Mouse (Mus musculus) CH12.LX (cell line): ENCODE results near the gene S100a9. TPM values are rescaled to one million over a fixed set of nuclear protein-coding genes. Genes with fewer than 3 reads are reported as not detected.

Source experiments
- DNase-seq: peaks from one replicate; pipeline ENCODE4 v3.0.0-alpha.2; 2013; ENCODE audit errors: extremely low read depth
- H3K27ac ChIP-seq: 2 replicates; pipeline ENCODE4 v1.5.1; 2012; ENCODE audit warnings: low read depth, mild to moderate bottlenecking, control low read depth, moderate library complexity; ENCODE audit not compliant: insufficient read depth
- H3K27me3 ChIP-seq: replicated peaks from 2 replicates; pipeline ENCODE3; 2012; ENCODE audit warnings: inconsistent platforms
- H3K36me3 ChIP-seq, 2 experiments: replicated peaks in 1 of 2; 2 replicates each; pipeline versions ENCODE3 to v1.6.1; 2012; ENCODE audit warnings: inconsistent platforms in 1 of 2, low read length in 1 of 2, mild to moderate bottlenecking in 1 of 2, mixed read lengths in 1 of 2, moderate library complexity in 1 of 2; ENCODE audit not compliant: control insufficient read depth in 1 of 2, insufficient read depth in 1 of 2
- H3K4me1 ChIP-seq, 2 experiments: 2 replicates each; pipeline ENCODE4 v1.6.1; 2012; ENCODE audit warnings: inconsistent platforms in 1 of 2, moderate library complexity in 1 of 2; ENCODE audit not compliant: insufficient read depth in 2 of 2, control insufficient read depth in 1 of 2
- H3K4me2 ChIP-seq: 2 replicates; pipeline ENCODE4 v1.6.1; 2012; ENCODE audit warnings: low read depth, mild to moderate bottlenecking, control low read depth; ENCODE audit not compliant: poor library complexity, insufficient read depth, severe bottlenecking
- H3K4me3 ChIP-seq, 3 experiments: fragments of 150-350 bp in 1 of 3; sonication (generic) in 1 of 3; replicated peaks in 1 of 3; 2 replicates each; pipeline versions ENCODE3 to v1.5.1; 2011 to 2012; ENCODE audit warnings: low read depth in 2 of 3, low read length in 2 of 3, mild to moderate bottlenecking in 2 of 3, moderate library complexity in 2 of 3, control low read depth in 1 of 3, improper control_type of control experiment in 1 of 3, inconsistent platforms in 1 of 3, mixed read lengths in 1 of 3; ENCODE audit not compliant: poor library complexity in 1 of 3
- H3K79me2 ChIP-seq: replicated peaks from 2 replicates; pipeline ENCODE4 v1.6.1; 2012; ENCODE audit warnings: mild to moderate bottlenecking, moderate library complexity; ENCODE audit not compliant: control insufficient read depth, poor library complexity, insufficient read depth, severe bottlenecking; ENCODE audit errors: extremely low read depth
- H3K9ac ChIP-seq: 2 replicates; pipeline ENCODE4 v1.6.1; 2012; ENCODE audit warnings: low read depth, mild to moderate bottlenecking, control low read depth, moderate library complexity; ENCODE audit not compliant: insufficient read depth
- H3K9me3 ChIP-seq: replicated peaks from 2 replicates; pipeline ENCODE3; 2012; ENCODE audit warnings: low read length, inconsistent platforms, mixed read lengths
- BHLHE40 ChIP-seq: IDR thresholded peaks from 2 replicates; pipeline ENCODE4 v1.6.1; 2011; ENCODE audit warnings: mild to moderate bottlenecking, low read depth, low read length, improper control_type of control experiment
- CHD1 ChIP-seq: IDR thresholded peaks from 2 replicates; pipeline ENCODE4 v1.6.1; 2012; ENCODE audit warnings: low read depth, low read length, improper control_type of control experiment, inconsistent platforms
- CHD2 ChIP-seq: IDR thresholded peaks from 2 replicates; pipeline ENCODE4 v1.6.1; 2011; ENCODE audit warnings: low read length, improper control_type of control experiment
- E2F4 ChIP-seq: IDR thresholded peaks from 2 replicates; pipeline ENCODE4 v1.6.1; 2011; ENCODE audit warnings: low read depth, low read length, improper control_type of control experiment; ENCODE audit not compliant: insufficient replicate concordance
- GABPA ChIP-seq: IDR thresholded peaks from 2 replicates; pipeline ENCODE4 v1.6.1; 2012; ENCODE audit warnings: low read depth, low read length, improper control_type of control experiment, inconsistent platforms; ENCODE audit not compliant: insufficient replicate concordance
- HCFC1 ChIP-seq: IDR thresholded peaks from 2 replicates; pipeline ENCODE4 v1.6.1; 2012; ENCODE audit warnings: low read depth, mild to moderate bottlenecking, inconsistent platforms, low read length, improper control_type of control experiment
- IRF4 ChIP-seq: IDR thresholded peaks from 2 replicates; pipeline ENCODE4 v1.6.1; 2014; ENCODE audit warnings: low read depth, mild to moderate bottlenecking, inconsistent platforms, low read length, improper control_type of control experiment
- JUN ChIP-seq: IDR thresholded peaks from 2 replicates; pipeline ENCODE4 v1.6.1; 2011; ENCODE audit warnings: low read depth, mild to moderate bottlenecking, low read length, improper control_type of control experiment, moderate library complexity; ENCODE audit not compliant: insufficient read depth
- JUND ChIP-seq: conservative IDR thresholded peaks from 2 replicates; pipeline ENCODE4 v1.6.1; 2011; ENCODE audit warnings: low read depth, low read length, improper control_type of control experiment
- KAT2A ChIP-seq: IDR thresholded peaks from 2 replicates; pipeline ENCODE4 v1.6.1; 2012; ENCODE audit warnings: low read length, improper control_type of control experiment, inconsistent platforms; ENCODE audit not compliant: insufficient replicate concordance
- MAX ChIP-seq: IDR thresholded peaks from 2 replicates; pipeline ENCODE4 v1.6.1; 2011; ENCODE audit warnings: low read length, improper control_type of control experiment
- MEF2A ChIP-seq: IDR thresholded peaks from 2 replicates; pipeline ENCODE4 v1.6.1; 2014; ENCODE audit warnings: low read depth, mild to moderate bottlenecking, inconsistent platforms, low read length, improper control_type of control experiment, borderline replicate concordance
- MYC ChIP-seq: IDR thresholded peaks from 2 replicates; pipeline ENCODE4 v1.6.1; 2011; ENCODE audit warnings: low read depth, mild to moderate bottlenecking, improper control_type of control experiment, low read length
- NRF1 ChIP-seq: IDR thresholded peaks from 2 replicates; pipeline ENCODE4 v1.6.1; 2014; ENCODE audit warnings: low read depth, mild to moderate bottlenecking, inconsistent platforms, low read length, improper control_type of control experiment, moderate library complexity
- POLR2AphosphoS2 ChIP-seq: IDR thresholded peaks from 2 replicates; pipeline ENCODE4 v1.6.1; 2011; ENCODE audit warnings: low read depth, low read length, improper control_type of control experiment
- RAD21 ChIP-seq: IDR thresholded peaks from 2 replicates; pipeline ENCODE4 v1.6.1; 2011; ENCODE audit warnings: low read depth, mild to moderate bottlenecking, low read length, improper control_type of control experiment, moderate library complexity
- RCOR1 ChIP-seq: conservative IDR thresholded peaks from 2 replicates; pipeline ENCODE4 v1.6.1; 2012; ENCODE audit warnings: low read depth, mild to moderate bottlenecking, inconsistent platforms, low read length, improper control_type of control experiment
- TBP ChIP-seq: conservative IDR thresholded peaks from 2 replicates; pipeline ENCODE4 v1.6.1; 2011; ENCODE audit warnings: low read depth, low read length, improper control_type of control experiment
- TCF12 ChIP-seq: IDR thresholded peaks from 2 replicates; pipeline ENCODE4 v1.6.1; 2014; ENCODE audit warnings: low read depth, mild to moderate bottlenecking, inconsistent platforms, low read length, improper control_type of control experiment
- UBTF ChIP-seq: IDR thresholded peaks from 2 replicates; pipeline ENCODE4 v1.6.1; 2012; ENCODE audit warnings: low read depth, mild to moderate bottlenecking, inconsistent platforms, low read length, improper control_type of control experiment, moderate library complexity
- USF1 ChIP-seq: IDR thresholded peaks from 2 replicates; pipeline ENCODE4 v1.6.1; 2014; ENCODE audit warnings: low read depth, mild to moderate bottlenecking, inconsistent platforms, low read length, improper control_type of control experiment
- USF2 ChIP-seq: conservative IDR thresholded peaks from 2 replicates; pipeline ENCODE4 v1.6.1; 2011; ENCODE audit warnings: low read depth, low read length, improper control_type of control experiment
- ZKSCAN1 ChIP-seq: IDR thresholded peaks from 2 replicates; pipeline ENCODE4 v1.6.1; 2012; ENCODE audit warnings: low read depth, inconsistent platforms, low read length, improper control_type of control experiment, borderline replicate concordance
- ZMIZ1 ChIP-seq: IDR thresholded peaks from 2 replicates; pipeline ENCODE4 v1.6.1; 2012; ENCODE audit warnings: low read depth, mild to moderate bottlenecking, inconsistent platforms, low read length, improper control_type of control experiment
- ZNF384 ChIP-seq: IDR thresholded peaks from 2 replicates; pipeline ENCODE4 v1.6.1; 2012; ENCODE audit warnings: low read depth, low read length, improper control_type of control experiment, inconsistent platforms
- dilution Hi-C: fragments of 300-500 bp; cut with MboI; formaldehyde crosslinking; loops from 2 replicates; pipeline ENCODE4 v1.14.3; 2020; ENCODE audit warnings: low sequenced_read_pairs; ENCODE audit not compliant: extremely low pct_unique_long_range_greater_than_20kb, extremely low pct_ligation_motif_present
- in situ Hi-C: fragments of 300-500 bp; cut with MboI; formaldehyde crosslinking; loops from 3 replicates; pipeline ENCODE4 v1.14.3; 2019; ENCODE audit warnings: low sequenced_read_pairs, low pct_ligation_motif_present, low pct_unique_long_range_greater_than_20kb, mixed read lengths
- polyA plus RNA-seq: library from polyadenylated mRNA; unstranded; fragments of >175 nt; gene quantifications from 2 replicates; pipeline ENCODE4 v1.2.1, GENCODE M21; 2012; ENCODE audit warnings: low read depth; ENCODE audit not compliant: insufficient read length
- total RNA-seq, 2 experiments: library from RNA; depleted of rRNA; stranded (reverse); fragments of 300-350 nt in 1 of 2; fragments of >200 nt in 1 of 2; gene quantifications; 2 replicates each; pipeline ENCODE4 v1.2.3; 2012 to 2014

The S100a9 gene
- total and polyA plus RNA-seq, 3 experiments = not detected

GRCm38 (mm10) chr3:90702244-90702643 lies 6.7 kb upstream of the S100a9 start:
- no peak overlapping the region for H3K27ac ChIP-seq
- H3K4me1 ChIP-seq = peaks cover 0 to 5% of the 10 kb centered on the region in 2 experiments; a peak in 1 of 4 replicates
- H3K4me3 ChIP-seq = no peak overlapping the region
- TF ChIP-seq IRF4 (no peak), HCFC1 (no peak), TCF12 (no peak), JUN (no peak), RAD21 (no peak), BHLHE40 (no peak), RCOR1 (no peak), CHD1 (no peak), POLR2AphosphoS2 (no peak), MYC (no peak), UBTF (no peak), ZMIZ1 (no peak), E2F4 (no peak), MEF2A (no peak), USF1 (no peak), ZKSCAN1 (no peak)
- no peaks in the 10 kb centered on the region for H3K9me3 ChIP-seq
- no peak for DNase-seq
- dilution Hi-C loops (no loop called here), in situ Hi-C loops (no loop called here)
- H3K79me2 ChIP-seq = no peaks in the 10 kb centered on the region
- no peak overlapping the region for H3K4me2 ChIP-seq
- H3K27me3 ChIP-seq = peaks cover 52% of the 10 kb centered on the region
- H3K9ac ChIP-seq = no peak overlapping the region
- no peaks in the 10 kb centered on the region for H3K36me3 ChIP-seq

- Histone ChIP-seq H3K9ac (no peak overlapping the region), H3K9me3 (no peaks in the 10 kb centered on the region), H3K4me2 (no peak overlapping the region), H3K79me2 (no peaks in the 10 kb centered on the region), H3K4me3 (no peak overlapping the region), H3K36me3 (no peaks in the 10 kb centered on the region), H3K4me1 (no peaks in the 10 kb centered on the region), H3K27ac (no peak overlapping the region), H3K27me3 (peaks cover 70% of the 10 kb centered on the region)
- dilution Hi-C loops (no loop called here), in situ Hi-C loops (no loop called here)
- TF ChIP-seq BHLHE40 = no peak
- TF ChIP-seq CHD2 = no peak
- no peak for TF ChIP-seq USF1
- no peak for TF ChIP-seq TBP
- no peak for TF ChIP-seq JUND
- TF ChIP-seq NRF1 = no peak
- no peak for TF ChIP-seq ZNF384
- no peak for TF ChIP-seq KAT2A
- no peak for TF ChIP-seq RAD21
- TF ChIP-seq IRF4 = no peak
- TF ChIP-seq USF2 = no peak
- TF ChIP-seq ZKSCAN1 = no peak
- no peak for TF ChIP-seq E2F4
- no peak for TF ChIP-seq MAX
- TF ChIP-seq GABPA = no peak
- DNase-seq = no peak
Observed at GRCm38 (mm10) chr3:90693496-90693895, 2.0 kb downstream of the S100a9 start.
